Mouse (Mus musculus): ENCODE results near the gene Nans. TPM values are rescaled to one million over a fixed set of nuclear protein-coding genes. Genes with fewer than 3 reads are reported as not detected.

Gene Nans
- total and polyA plus RNA-seq, 2 experiments from 2014 or later = 36.2 to 54.2 TPM

GRCm38 (mm10) chr4:46450020-46450518 is 39.0 kb upstream of the Nans start:
- no peak for TF ChIP-seq CTCF (IDR thresholded peaks at IDR 0.05; ENCODE audit: low read depth)
- no peak for TF ChIP-seq EP300 (IDR thresholded peaks at IDR 0.05; ENCODE audit: low read depth)
- ATAC-seq (ENCODE audit: insufficient read depth, low read depth) (no peak), DNase-seq (ENCODE audit: low spot score) (no peak)
- Histone ChIP-seq H3K9ac (replicated peaks; ENCODE audit: low read depth, low read length) (peak overlapping the region; percentile 86), H3K27me3 (ENCODE audit: control insufficient read depth, insufficient read depth, low read length) (no peaks in the 10 kb centered on the region), H3K27ac (ENCODE audit: low read depth) (peak overlapping the region; percentile 97; the same call in 1 of the 2 replicates), H3K4me3 (ENCODE audit: low read depth, low read length) (peak overlapping the region; percentile 87), H3K4me2 (ENCODE audit: low read depth, low read length) (peak overlapping the region; percentile 69), H3K36me3 (replicated peaks; ENCODE audit: control insufficient read depth, insufficient read depth, low read length) (no peaks in the 10 kb centered on the region), H3K4me1 (ENCODE audit: control insufficient read depth, insufficient read depth) (peaks cover 29% of the 10 kb centered on the region), H3K9me3 (replicated peaks; ENCODE audit: control insufficient read depth, low read length) (no peaks in the 10 kb centered on the region)
- WGBS = 40% methylated on average over 7 of the region's 7 CpGs

- ATAC-seq (ENCODE audit: insufficient read depth, low read depth) (peak; percentile 91), DNase-seq (ENCODE audit: low spot score) (peak; percentile 91)
- peak within 1 kb of the TSS; percentile 69 for H3K4me2 ChIP-seq (ENCODE audit: low read depth, low read length)
- H3K36me3 ChIP-seq (replicated peaks; ENCODE audit: control insufficient read depth, insufficient read depth, low read length) = no peaks in the 10 kb centered on the region
- peak within 1 kb of the TSS; percentile 97 for H3K27ac ChIP-seq (ENCODE audit: low read depth)
- peaks cover 29% of the 10 kb centered on the region for H3K4me1 ChIP-seq (ENCODE audit: control insufficient read depth, insufficient read depth)
- H3K9ac ChIP-seq (replicated peaks; ENCODE audit: low read depth, low read length) = peak within 1 kb of the TSS; percentile 86
- TF ChIP-seq CTCF (IDR thresholded peaks at IDR 0.05; ENCODE audit: low read depth) = peak; percentile 52
- TF ChIP-seq EP300 (IDR thresholded peaks at IDR 0.05; ENCODE audit: low read depth) = no peak
- under 1% methylated on average over 49 of the region's 66 CpGs for WGBS
- peak within 1 kb of the TSS; percentile 87 for H3K4me3 ChIP-seq (ENCODE audit: low read depth, low read length)
- no peaks in the 10 kb centered on the region for H3K27me3 ChIP-seq (ENCODE audit: control insufficient read depth, insufficient read depth, low read length)
- H3K9me3 ChIP-seq (replicated peaks; ENCODE audit: control insufficient read depth, low read length) = no peaks in the 10 kb centered on the region
Measured at GRCm38 (mm10) chr4:46450519-46451131, 38.4 kb upstream of the Nans start, which contains the start of gene Anp32b. TSS of gene Anp32b (plus strand) at chr4:46450902.

GRCm38 (mm10) chr4:46451240-46451757 is 37.7 kb upstream of the Nans start:
- H3K4me1 ChIP-seq (ENCODE audit: control insufficient read depth, insufficient read depth) = peaks cover 32% of the 10 kb centered on the region
- ATAC-seq (ENCODE audit: insufficient read depth, low read depth) = peak; percentile 54
- H3K9me3 ChIP-seq (replicated peaks; ENCODE audit: control insufficient read depth, low read length) = no peaks in the 10 kb centered on the region
- no peak for TF ChIP-seq EP300 (IDR thresholded peaks at IDR 0.05; ENCODE audit: low read depth)
- no peak for TF ChIP-seq CTCF (IDR thresholded peaks at IDR 0.05; ENCODE audit: low read depth)
- H3K27ac ChIP-seq (ENCODE audit: low read depth) = peak overlapping the region; percentile 97
- peak overlapping the region; percentile 69 for H3K4me2 ChIP-seq (ENCODE audit: low read depth, low read length)
- no peaks in the 10 kb centered on the region for H3K27me3 ChIP-seq (ENCODE audit: control insufficient read depth, insufficient read depth, low read length)
- H3K4me3 ChIP-seq (ENCODE audit: low read depth, low read length) = peak overlapping the region; percentile 87
- no peaks in the 10 kb centered on the region for H3K36me3 ChIP-seq (replicated peaks; ENCODE audit: control insufficient read depth, insufficient read depth, low read length)
- peak; percentile 62 for DNase-seq (ENCODE audit: low spot score)
- peak overlapping the region; percentile 86 for H3K9ac ChIP-seq (replicated peaks; ENCODE audit: low read depth, low read length)
- 0% methylated on average over 37 of the region's 70 CpGs for WGBS

GRCm38 (mm10) chr4:46451758-46452480 is 37.1 kb upstream of the Nans start:
- TF ChIP-seq CTCF (IDR thresholded peaks at IDR 0.05; ENCODE audit: low read depth) = no peak
- TF ChIP-seq EP300 (IDR thresholded peaks at IDR 0.05; ENCODE audit: low read depth) = no peak
- ATAC-seq (ENCODE audit: insufficient read depth, low read depth) (peak; percentile 52), DNase-seq (ENCODE audit: low spot score) (peak; percentile 74)
- Histone ChIP-seq H3K4me3 (ENCODE audit: low read depth, low read length) (peak overlapping the region; percentile 87), H3K36me3 (replicated peaks; ENCODE audit: control insufficient read depth, insufficient read depth, low read length) (no peaks in the 10 kb centered on the region), H3K27ac (ENCODE audit: low read depth) (peak overlapping the region; percentile 97), H3K9ac (replicated peaks; ENCODE audit: low read depth, low read length) (peak overlapping the region; percentile 86), H3K4me1 (ENCODE audit: control insufficient read depth, insufficient read depth) (peaks cover 32% of the 10 kb centered on the region), H3K4me2 (ENCODE audit: low read depth, low read length) (peak overlapping the region; percentile 69), H3K9me3 (replicated peaks; ENCODE audit: control insufficient read depth, low read length) (no peaks in the 10 kb centered on the region), H3K27me3 (ENCODE audit: control insufficient read depth, insufficient read depth, low read length) (no peaks in the 10 kb centered on the region)
- under 1% methylated on average over 81 of the region's 111 CpGs for WGBS

- Histone ChIP-seq H3K9me3 (replicated peaks; ENCODE audit: control insufficient read depth, low read length) (no peaks in the 10 kb centered on the region), H3K27ac (ENCODE audit: low read depth) (peak overlapping the region; percentile 97), H3K27me3 (ENCODE audit: control insufficient read depth, insufficient read depth, low read length) (no peaks in the 10 kb centered on the region), H3K36me3 (replicated peaks; ENCODE audit: control insufficient read depth, insufficient read depth, low read length) (no peaks in the 10 kb centered on the region), H3K4me2 (ENCODE audit: low read depth, low read length) (peak overlapping the region; percentile 69), H3K9ac (replicated peaks; ENCODE audit: low read depth, low read length) (peak overlapping the region; percentile 86), H3K4me3 (ENCODE audit: low read depth, low read length) (peak overlapping the region; percentile 87), H3K4me1 (ENCODE audit: control insufficient read depth, insufficient read depth) (peaks cover 32% of the 10 kb centered on the region)
- DNase-seq (ENCODE audit: low spot score) = peak; percentile 56
- TF ChIP-seq EP300 (IDR thresholded peaks at IDR 0.05; ENCODE audit: low read depth) = no peak
- no peak for TF ChIP-seq CTCF (IDR thresholded peaks at IDR 0.05; ENCODE audit: low read depth)
- under 1% methylated on average over 19 of the region's 19 CpGs for WGBS
- peak; percentile 15; the same call in 1 of the 2 replicates for ATAC-seq (ENCODE audit: insufficient read depth, low read depth)
Measured at GRCm38 (mm10) chr4:46452481-46452850, 36.6 kb upstream of the Nans start.
